Mouse (Mus musculus): ENCODE results near the gene Klhl26.

Klhl26 gene

DNA sequence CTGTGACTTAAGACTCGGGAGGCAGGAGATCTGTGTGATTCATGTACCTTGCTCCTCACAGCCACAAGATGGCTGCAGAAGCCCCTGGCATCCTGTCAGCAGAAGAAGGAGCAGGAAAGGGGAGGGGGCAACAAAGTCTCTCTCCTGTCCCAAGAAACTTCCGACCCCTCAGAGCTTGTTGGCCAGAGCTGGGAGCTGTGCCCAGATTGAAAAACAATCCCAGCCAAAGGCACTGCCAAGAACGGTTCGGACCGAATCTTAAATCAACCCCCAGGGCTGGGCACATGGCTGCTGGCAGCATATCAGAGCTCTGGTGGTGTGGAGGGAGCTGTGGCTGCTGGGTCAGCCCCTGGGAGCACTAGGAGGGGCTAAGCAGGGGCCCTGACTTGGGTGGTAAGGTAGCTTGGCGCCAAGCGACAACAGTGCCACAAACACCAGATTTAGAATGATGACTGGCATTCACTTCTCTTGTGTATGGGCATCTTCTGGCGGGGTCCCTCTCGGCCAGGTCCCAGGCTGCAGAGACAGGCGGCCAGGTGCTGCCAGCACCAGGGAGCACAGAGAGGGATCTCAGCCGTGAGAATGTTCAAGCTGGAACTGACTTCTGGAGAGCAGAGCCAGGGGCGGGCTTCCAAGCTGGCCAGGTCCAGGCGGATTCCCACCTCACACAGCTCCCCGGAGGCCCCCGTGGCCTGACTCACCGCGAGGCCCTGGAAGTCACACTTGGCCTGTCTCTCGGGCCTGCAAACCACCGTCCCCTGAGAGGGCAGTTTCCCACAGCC, 28.9 kb downstream of the Klhl26 start:
- no peak for DNase-seq (ENCODE audit: low spot score in 2 of 2)

DNA sequence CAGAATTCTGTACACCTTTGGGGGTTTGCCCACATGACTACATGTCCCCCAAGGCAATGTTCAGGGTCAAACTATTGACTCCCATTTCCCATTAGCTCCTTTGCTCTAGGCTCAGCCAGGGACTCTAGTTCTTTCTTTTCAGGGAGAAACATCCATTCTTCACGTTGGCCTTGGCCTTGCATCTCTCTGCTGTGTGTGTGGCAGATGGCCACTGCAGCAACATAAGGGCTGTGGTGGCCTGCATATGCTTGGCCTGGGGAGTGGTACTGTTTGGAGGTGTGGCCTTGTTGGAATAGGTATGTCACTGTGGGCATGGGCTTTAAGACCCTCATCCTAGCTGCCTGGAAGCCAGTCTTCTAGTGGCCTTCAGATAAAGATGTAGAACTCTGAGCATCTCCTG, 30.8 kb downstream of the Klhl26 start:
- DNase-seq (ENCODE audit: low spot score in 2 of 2): no peak

DNA sequence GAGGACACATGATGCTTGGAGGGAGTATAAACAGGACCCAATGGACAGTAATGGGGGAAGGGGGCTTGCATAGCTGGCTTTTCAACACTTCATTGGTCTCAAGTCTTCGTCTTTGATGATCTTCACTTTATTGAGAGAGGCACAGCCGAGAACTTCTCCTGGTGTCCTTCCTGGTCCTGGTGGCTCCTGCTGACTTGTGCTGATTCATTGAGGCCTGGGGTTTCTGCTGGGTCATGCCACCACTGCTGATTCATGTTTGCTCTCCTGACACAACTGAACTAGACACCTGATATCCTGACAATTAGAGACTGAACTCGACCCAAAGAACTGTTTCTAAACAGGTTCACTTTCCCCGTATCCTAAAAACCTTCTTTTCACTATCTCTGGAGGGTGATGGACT, 33.4 kb downstream of the Klhl26 start:
- peak in 1 of 2 experiments; percentile 52 for DNase-seq (ENCODE audit: low spot score in 2 of 2)

DNA sequence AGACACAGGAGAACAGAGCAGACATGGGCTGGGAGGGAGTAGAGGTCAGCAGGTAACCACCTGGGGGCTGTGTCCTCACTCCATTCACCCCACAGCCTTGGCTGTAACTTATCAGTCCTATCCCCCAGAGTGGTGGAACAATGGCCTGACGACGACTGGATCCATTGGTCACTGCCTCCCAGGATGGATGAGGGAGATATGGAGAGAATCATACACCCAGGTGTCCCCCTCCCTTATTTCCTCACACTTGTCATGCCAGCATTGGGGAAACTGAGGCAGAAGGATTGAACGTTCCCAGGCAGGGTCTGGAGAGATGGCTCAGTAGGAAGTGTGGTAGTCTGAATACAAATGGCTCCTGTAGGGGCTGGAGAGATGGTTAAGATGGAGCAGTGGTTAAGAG, 35.2 kb downstream of the Klhl26 start:
- DNase-seq (ENCODE audit: low spot score in 2 of 2): no peak

DNA sequence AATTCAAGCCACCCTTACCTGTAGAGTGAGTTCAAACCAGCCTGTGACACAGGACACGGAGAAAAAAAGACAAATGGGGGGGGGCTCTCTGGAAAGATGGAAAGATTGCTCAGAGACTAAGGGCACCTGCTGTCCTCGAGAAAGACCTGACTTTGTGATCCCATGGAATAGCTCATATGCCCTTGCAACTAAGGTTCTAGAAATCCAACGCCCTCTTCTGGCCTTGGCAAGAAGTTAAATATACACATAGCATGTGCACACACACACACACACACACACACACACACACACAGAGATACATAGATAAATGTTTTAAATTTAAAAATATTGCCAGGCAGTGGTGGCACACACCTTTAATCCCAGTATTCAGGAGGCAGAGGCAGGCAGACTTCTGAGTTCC, 36.5 kb downstream of the Klhl26 start:
- no peak for DNase-seq (ENCODE audit: low spot score in 2 of 2)

DNA sequence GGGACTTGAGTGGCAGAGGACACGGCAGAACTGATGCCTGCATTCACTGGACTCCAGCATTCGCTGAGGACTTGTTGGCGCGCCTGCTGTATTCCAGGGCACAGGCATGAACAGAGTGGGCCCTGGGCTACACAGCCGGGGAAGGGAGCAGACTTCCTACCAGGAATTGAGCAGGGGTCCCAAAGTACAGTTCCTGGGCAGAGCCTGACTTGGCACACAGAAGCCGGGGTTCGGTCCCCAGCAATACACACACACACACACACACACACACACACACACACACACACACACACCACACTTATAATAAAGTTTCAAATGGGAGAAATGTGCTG, 37.0 kb downstream of the Klhl26 start:
- no peak for DNase-seq (ENCODE audit: low spot score in 2 of 2)

DNA sequence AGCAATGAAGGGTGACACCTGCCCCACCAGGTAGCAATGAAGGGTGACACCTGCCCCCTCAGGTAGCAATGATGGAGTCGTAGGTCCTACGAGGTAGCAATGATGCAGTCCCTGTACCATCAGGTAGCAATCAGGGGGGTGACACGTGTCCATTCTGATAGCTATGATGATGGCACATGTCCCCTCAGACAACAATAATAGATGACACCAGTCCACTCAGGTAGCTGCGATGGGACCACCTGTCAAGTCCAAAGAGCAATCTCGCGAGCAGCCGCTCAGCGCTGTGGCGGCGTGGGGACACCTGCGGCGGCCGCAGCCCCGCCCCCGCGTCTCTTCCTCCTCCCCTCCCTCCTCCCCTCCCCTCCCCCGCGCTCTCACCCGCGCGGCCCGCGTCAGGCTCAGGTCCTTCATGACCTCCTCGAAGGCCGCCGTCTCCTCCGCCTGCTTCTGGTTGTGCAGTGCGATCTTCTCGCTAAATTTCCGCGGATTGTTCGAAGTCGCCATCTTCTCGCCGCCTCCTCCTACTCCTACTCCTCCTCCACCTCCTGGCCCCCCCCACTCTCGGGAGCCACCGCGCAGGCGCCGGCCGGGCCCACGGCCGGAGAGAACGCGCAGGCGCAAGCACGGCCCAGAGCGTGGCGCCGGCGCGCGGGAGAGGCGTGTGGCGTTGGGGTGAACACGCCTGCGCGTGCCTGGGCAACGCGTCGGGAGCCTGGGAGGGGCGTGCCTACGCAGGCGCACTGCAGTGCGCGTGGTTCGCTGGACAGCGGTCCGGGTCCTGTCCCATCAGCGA, 37.5 kb downstream of the Klhl26 start, which contains the start of gene Crtc1:
Crtc1 (minus strand) TSS at position 525 of the 793 bp plus-strand sequence.
- DNase-seq (ENCODE audit: low spot score in 2 of 2): peak; percentile 95 to 97

DNA sequence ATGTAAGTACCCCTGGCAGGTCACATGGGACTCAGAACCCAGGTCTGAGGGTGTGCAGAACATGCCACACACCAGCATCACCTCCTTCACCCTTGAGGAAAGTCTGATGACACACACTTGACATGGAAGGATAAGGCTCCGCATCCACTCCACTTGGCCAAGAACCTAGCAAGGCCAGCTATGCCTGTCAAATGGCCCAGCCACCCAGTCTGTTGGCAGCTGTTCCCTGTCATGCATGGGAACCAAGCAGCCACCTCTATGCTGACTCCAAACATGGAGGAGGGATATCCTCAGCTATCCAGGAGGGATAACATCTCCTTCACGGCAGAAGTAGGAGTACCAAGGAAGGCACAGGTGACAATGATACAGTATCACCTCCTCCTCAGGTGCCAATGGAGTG, 38.3 kb downstream of the Klhl26 start:
- no peak for DNase-seq (ENCODE audit: low spot score in 2 of 2)

DNA sequence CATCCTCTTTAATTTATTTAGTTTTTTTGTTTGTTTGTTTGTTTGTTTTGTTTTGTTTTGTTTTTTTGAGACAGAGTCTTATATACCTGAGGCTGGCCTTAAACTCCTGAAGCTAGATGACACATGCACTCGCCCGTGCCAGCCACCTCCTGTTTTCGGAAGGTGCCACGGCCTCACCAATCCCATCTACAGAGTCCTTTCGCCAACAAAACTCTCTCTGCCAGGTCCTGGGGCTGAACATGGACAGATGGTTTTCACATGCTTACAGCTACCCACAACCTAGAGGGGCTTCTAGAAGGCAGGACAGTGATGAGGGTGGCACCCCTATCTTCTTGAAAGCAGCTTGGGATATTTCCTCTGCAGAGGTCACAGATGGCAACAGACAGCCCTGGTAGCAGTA, 41.6 kb downstream of the Klhl26 start:
- DNase-seq (ENCODE audit: low spot score in 2 of 2): no peak

DNA sequence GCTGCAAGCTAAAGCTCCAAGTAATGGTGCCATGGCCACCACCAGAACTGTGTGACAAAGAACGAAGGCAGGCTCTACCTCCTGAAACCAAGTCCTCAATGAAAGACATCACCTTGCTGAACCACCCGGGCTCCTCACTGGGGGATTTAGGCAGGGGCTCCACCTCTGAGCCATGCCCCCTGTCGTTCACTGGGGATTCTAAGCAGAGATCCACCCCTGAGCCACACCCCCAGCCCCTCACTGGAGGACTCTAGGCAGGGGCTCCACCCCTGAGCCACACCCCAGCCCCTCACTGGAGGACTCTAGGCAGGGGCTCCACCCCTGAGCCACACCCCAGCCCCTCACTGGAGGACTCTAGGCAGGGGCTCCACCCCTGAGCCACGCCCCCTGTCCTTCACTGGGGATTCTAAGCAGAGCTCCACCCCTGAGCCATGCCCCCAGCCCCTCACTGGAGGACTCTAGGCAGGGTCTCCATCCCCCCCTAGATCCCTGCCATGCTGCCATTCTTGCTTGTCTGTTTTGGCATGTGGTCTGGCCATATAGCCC, 43.7 kb downstream of the Klhl26 start:
- no peak for DNase-seq (ENCODE audit: low spot score in 2 of 2)

DNA sequence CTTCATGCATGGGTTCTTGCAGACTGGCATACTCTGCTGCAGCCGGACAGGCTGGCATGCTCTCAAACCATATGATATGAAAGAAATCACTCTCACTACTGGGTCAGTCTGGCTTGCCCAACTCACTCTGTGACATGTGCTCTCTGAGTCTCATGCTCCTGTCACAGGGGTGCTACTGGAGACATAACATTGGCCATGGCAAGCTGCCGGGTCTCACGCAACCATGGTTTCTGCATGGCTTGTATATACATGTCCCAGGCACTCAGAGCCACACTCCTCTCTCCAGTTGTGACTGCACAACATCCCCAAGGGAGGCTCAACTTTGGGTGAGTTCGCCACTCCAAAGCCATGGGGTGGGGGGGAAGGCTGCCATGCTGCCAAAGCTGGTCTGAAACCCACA, 45.6 kb downstream of the Klhl26 start:
- no peak for DNase-seq (ENCODE audit: low spot score in 2 of 2)

DNA sequence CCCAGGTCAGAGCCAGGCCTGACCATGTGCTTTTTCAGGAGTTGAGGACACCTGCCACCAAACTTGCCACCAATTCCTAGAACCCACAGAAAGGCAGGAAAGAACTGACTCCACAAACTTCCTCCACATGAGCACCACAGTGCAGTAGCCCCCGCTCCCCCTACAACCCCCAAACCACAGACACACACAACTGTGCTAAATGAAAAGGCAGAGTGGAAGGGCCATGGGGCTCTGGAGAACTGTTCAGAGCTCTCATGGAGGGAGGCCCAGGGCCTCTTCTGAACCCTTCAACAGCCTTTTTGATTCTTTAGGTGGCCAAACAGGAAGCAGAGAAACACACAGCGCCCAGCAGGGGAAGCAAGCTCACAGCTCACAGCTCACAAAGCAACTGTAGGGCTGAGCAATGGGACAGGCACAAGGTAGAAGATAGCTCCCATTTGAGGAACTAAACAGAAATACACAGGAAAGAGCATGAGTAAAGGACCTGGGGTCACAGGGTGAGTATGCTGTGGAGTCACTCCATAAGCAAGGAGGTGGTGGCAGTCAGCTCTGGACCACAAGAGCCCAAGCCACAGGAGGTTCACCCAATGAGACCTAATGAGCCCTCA, 50.4 kb downstream of the Klhl26 start:
- peak in 1 of 2 experiments; percentile 36 for DNase-seq (ENCODE audit: low spot score in 2 of 2)

DNA sequence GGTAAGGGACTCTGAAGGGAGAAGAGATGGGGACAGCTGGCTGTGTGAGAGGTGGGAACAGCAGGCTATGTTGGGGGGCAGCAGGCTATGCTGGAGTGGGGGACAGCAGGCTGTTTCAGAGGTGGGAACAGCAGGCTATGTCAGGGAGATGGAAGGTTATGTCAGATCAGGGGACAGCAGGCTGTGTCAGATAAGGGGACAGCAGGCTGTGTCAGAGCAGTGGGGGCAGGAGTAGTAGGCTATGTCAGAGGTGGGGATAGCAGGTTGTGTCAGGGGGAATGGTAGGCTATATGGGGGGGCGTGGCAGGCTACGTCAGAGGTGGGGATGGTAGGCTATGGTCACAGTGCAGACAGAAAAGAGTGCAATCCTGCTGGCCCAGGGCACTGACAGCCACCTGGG, 54.0 kb downstream of the Klhl26 start:
- DNase-seq (ENCODE audit: low spot score in 2 of 2): no peak

DNA sequence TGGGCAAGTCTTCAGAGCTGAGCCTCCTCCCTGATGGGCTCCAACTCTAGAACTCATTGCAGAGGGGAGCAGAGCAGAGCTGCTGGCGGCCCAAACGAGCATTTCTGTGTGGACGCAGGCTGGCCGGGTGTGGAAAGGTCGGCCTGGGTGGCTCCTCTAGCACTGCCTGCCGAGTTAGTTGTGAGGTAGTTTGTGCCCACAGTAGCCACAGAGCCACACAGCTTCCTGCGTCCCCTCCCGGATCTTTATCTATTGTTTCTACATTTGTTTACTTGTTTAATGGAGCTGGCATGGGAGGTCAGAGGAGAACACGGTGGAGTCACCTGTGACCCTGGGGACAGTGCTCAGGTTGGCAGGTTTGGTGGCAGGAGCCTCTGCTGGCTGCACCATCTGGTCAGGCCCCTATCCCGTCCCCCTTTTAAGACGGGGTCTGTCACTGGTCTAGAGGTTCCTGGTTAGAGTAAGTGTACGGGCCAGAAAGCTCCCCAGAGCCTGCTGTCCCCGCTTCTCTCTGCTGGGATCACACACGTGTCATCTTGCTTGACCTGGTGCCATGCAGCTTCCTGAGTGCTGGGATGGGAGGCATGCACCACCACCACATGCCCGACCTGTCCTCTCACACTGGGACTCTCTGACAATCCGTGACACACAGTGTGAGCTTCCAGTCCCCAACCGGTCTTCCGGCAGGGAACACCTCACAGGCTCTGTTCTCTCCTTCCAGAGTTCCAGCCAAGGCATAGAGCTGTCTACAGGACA, 55.2 kb downstream of the Klhl26 start:
- no peak for DNase-seq (ENCODE audit: low spot score in 2 of 2)

DNA sequence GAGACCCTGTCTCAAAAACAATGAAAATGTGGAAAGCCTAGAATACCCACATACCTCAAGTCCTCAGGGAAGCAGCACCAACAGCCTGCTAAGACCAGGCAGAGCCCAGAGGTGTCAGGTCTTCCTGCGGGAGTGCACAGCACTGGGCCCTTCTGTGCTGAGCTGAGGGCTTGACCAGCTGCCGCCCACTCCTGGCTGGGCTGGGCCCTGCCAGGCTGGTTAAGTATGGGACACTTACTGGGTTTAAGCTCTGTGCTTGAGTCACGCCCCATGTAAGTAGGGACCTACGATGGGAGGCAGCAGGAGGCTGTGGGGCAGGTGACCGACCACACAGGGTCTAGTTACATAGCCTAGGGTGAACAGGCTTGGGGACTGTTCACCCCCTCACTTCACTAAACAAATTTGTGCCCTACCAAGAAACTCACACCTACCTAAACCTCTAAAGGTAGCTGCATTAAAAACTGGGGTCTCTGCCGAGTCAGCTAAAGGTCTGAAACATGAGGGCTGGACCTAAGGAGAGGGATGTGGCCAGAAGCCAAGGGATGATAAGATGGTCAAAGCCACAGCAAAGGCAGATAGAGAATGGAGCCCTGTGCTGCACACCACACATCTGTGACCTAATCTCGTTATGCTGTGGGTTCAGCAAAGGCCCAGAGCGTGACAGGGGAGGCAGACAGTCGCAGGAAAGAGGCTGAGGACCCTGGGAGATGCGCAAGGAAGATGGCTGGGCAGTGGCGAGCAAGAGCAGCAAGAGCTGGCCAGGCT, 56.7 kb downstream of the Klhl26 start:
- no peak for DNase-seq (ENCODE audit: low spot score in 2 of 2)

DNA sequence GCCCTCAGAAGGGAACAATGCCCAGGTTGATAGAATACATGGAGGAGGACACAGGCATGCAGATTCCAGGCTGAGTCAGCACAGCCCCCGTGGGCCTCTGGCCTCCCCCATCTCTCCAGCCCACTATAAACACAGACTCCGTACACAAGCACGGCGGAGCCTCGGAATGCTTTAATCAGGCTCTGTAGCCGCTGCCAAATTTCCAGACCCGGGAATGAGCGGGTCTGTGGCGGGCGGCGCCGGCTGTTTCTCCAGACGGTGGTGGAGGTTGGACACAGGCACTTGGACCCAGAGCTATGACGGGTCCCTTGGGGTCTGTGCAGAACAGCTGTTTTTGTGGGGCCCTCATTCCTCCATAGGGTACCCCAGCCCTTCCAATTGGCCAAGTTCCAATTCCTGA, 57.8 kb downstream of the Klhl26 start:
- no peak for DNase-seq (ENCODE audit: low spot score in 2 of 2)

DNA sequence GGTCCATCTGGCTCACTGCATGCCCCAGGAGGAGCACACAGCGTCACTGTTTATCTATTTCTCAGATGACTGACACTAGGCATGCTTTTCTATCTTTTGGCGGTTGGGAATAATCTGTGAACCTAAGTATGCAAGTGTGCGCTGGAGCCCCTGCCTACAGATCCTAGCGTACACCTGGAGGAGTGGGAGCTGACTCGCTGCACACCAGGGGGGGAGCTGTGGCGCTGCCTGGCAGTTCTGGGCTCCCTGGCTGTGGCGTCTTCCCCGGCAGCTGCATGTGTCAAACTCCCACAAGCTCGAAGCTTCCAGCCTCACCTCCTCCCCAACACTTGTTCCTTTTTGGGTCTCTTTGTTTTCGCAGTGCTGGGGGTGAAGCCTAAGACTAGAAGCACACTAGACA, 58.9 kb downstream of the Klhl26 start:
- no peak for DNase-seq (ENCODE audit: low spot score in 2 of 2)

DNA sequence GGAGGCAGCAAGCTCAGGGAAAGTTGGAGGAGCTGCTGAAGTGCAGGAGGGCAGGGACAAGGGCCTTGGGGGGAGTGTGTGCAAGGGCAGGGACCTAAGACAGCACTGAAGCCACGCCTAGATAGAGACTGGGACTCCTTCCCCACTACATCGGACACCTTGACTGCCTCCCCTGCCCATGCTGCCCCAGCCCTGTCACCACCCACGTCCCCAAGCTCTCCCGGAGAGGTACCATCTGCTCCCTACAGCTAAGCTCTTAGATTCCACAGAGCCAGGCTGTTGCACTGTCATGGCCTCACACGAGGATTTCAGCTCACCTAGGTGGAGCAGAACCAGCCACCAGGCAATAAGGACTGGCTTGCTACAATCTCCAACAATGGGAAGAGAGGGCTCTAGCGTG, 59.8 kb downstream of the Klhl26 start:
- DNase-seq (ENCODE audit: low spot score in 2 of 2): no peak

DNA sequence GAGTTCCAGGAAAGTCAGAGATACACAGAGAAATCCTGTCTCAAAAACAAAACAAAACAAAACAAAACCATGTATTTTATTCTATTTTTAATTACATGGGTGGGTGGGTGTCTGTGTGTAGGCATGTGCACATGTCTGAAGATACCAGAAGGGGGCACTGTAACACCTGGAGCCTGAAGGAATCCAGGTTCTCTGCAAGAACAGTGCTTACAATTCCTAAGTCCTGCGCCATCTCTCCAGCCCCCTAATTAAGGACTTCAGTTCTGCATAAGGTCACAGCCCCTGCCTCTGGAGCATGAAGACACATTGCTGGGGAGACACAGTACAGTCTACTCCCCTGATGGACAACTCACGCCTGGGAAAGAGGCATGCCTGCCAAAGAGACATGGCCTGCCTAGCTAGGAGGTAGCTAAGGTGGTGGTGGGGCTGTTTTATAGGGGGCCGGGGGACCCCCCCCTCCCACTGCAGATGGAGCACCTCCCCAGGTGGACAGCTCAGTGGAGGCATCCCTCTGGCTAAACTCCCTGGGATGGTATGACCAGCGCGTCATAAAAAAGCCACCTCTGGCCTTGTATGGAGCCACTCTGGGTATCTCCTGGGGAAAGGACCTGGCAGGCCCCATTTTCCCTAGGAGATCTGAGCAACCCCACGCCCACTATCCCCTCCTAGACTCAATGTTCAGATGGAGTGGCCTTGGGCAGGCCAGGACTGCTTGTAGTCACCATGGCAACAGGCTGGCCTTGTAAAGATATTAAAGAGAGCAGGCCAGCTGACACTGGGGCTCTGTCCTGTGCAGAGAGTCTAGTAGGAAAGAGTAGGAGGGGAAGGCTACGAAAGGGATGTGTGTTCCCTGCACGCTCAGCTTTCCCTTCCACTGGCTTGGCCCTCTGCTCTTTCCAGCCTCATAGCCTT, 61.0 kb downstream of the Klhl26 start:
- DNase-seq (ENCODE audit: low spot score in 2 of 2): peak; percentile 26 to 50

All from spleen, postnatal 10 days (tissue).